Mouse (Mus musculus): ENCODE measurements around the gene Rere.
A peak's percentile ranks its signal among the peaks of the same experiment; 100 is the strongest.

Rere gene

DNA sequence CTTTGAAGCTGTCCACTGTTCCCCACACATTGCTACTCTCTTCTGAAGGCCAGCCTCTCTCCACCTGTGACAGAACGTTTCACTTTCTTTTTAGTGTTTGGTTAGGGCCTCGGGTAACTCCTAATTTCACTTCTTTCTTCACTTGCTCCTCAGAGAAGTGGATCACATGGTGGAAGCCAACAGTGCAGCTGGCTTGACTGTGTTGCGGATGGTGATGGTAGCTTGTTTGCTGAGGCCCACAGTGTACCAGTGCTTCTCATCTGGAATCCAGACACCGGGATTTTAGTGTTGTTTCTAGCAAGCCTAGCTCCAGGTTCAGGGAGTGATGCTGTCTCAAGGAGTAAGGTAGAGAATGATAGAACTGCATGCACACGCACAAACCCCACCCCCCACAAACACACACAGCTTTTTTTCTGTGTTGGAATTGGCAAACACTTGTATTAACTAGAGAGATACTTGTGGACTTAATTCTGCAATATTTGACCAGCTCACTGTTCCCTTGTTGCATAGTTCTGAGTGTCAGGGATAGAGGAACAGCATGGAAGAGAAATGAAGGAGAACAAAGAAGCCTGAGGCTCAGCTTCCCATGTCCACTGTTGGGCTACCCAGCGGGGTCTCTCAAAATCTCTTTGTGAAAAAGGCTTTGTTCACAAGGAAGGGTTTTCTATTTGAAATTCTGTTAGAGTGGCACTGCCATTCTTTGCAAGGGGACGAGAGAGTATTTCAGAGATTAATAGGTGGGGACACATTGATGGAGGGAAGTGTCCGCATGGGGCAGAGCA lies 144.8 kb downstream of the Rere start:
- DNase-seq (ENCODE audit: low read depth, low spot score), result peak; percentile 72

DNA sequence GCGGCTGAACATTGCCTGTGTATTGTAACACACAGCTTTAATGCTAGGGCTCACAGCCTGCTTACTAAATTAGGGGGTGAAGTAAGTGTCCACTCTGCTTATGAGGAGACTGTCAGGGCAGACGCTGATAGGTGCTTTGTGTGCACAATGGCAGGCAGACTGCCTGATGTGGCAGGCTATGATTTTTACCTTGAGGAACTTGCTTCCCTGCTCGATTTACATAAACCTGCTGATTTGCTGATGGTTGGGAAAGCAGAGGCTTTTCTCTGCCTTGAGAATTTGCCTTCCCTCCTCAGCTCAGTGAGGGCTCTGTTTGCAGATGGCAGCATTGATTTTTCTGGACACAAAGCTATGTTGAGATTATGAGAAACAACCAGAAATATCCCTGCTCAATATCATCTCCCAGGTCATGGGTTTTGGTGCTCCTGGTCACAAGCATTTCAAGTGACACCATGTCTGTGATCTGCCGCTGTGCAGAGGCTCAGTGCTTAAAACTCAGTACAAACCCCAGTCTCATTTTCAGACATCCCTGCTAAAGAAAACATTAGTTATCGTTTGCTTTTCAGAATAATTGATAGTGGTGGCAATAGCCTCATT lies 145.5 kb downstream of the Rere start:
- DNase-seq (ENCODE audit: low read depth, low spot score), result peak; percentile 11

DNA sequence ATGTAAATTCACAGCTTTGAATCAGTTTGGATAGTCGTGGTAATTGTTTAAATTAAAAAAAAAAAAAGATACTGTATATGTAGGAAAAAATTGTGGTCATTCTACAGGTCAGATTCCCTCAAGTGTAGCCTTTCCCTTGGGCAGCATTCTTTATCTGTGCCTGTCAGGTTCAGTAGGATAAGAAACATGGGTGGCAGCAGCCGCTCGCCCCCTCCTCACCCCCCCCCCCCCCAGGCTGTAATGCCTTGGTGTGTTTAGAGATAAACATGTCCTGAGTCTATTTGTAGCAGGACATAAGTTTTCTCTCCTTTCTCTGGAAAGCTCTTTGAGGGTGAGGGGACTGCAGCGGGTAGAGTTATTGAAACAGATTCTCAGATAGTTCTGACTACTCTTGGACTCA lies 147.3 kb downstream of the Rere start:
- DNase-seq (ENCODE audit: low read depth, low spot score), result no peak

DNA sequence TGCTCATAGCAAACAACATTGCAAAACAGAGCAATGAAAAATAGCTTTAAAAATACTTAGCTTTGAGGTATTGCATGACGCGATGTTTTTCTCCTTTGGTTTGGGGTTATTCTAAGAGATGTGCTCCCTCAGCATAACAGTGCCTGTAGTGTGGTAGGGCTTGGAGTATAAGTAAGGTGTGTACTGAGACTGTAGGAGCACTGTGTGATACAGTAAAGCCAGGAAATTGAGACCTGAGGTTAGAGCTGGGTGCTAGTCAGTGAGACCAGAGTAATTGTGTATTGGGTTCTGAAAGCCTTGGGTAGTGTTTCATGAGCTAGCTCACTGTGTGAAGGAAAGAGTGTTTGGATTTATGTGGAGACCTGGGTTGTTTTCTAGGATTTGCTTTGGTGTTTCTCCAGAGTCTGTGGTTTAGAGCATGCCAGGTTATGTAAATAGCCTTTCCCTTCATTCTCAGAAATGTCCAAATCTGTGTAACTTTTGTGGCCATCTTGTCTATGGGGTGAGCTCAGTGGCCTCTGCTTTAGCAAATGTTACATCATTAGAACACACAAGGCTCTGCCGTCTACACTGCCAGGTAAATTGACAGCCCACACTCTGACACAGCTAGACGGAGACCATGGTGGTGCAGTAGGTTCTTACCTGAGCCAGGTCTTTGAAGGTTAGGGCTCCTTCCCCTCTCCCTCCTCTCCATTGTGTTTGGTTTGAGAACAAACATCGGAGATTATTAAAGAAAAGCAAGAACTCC lies 152.6 kb downstream of the Rere start:
- no peak for DNase-seq (ENCODE audit: low read depth, low spot score)

DNA sequence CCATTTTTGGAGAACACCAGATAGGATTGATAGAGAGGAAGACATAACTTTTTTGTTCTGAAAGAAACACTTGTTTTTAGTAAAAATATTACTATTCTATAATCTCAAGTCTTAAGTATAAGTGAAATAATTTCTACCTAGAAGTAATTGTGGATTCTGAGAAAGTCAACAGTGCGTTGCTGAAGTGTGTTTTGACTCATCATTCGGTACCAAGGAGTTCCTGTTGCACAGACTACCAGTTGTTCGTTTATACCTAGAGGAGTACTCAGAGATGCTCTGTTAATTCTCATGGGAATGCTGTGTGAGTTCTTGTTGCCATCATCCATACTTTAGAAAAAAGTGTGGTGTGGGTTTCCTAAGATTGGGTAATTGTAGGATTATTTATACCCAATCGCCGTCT lies 154.1 kb downstream of the Rere start:
- no peak for DNase-seq (ENCODE audit: low read depth, low spot score)

DNA sequence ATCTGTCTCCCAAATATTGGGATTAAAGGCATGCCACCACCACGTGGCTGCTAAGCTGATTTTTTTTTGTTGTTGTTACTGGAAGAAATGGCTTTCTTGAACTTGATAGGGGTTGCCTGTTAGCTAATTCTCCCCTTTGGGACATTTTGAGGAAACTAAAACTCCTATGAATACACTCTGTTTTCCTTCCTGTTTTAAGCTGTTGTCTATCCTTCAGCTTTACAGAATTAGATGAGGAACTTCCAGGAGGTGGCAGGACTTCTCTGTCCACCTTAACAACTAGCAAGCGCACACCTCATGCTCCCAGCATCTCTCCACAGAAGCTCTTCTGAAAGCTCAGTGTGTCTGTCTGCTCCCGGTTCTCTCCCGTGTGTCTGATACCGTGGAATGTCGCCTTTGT lies 157.2 kb downstream of the Rere start:
- no peak for DNase-seq (ENCODE audit: low read depth, low spot score)

DNA sequence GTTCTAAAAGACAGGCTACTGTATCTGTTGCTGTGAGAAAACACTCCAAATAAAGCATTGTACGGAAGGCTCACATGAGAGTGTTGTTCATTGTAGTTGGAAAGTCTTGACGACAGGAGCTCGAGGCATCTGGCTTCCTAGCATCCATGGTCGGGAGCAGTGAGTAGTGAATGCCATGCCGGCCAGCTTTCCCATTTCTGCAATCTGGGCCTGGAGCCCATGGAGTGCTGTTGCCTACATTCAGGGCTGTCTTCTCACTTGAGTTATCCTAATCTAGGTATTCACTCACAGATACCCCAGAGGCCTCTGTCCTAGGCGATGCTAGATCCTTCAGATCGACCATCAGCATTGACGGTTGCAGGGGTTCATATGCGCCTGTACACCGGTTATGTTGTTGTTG lies 160.5 kb downstream of the Rere start:
- DNase-seq (ENCODE audit: low read depth, low spot score), result no peak

DNA sequence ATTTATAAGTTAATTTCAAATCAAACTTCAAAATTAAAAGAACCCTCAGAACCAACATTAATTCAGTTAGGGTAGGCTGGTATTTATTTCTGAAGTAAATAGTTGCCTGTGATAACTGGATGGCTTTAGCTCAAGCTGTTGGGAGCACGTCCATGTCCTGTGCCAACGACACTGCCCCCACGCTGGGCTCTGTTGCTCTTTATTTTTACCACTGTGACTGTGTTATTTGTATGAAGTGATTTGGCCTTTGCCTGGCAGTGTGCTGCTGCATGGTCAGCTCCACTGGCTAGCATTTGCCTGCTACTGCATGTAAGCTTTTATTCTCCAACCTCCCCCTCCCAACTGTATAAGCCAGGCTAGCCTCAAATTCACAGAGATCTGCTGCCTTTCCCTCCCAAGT lies 162.6 kb downstream of the Rere start:
- DNase-seq (ENCODE audit: low read depth, low spot score), result no peak

DNA sequence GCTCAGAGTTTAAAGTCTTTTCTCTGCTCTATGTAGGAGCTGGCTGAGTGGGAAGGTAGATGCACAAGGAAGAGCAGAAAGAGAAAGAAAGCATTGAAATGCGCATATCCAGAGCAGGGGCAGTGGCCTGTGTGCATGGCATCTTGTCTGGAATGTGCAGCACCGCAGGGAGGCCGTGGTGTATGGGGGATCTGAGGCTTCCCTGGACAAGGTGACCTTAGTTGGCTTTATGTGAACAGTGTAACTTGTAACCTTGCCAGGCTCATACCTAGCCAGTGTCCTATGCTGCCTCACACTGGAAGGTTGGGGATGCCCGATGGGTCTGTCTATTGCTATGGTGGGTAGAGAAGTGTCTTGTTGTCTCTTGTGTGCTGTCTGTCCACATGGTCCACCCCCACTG lies 165.2 kb downstream of the Rere start:
- no peak for DNase-seq (ENCODE audit: low read depth, low spot score)

DNA sequence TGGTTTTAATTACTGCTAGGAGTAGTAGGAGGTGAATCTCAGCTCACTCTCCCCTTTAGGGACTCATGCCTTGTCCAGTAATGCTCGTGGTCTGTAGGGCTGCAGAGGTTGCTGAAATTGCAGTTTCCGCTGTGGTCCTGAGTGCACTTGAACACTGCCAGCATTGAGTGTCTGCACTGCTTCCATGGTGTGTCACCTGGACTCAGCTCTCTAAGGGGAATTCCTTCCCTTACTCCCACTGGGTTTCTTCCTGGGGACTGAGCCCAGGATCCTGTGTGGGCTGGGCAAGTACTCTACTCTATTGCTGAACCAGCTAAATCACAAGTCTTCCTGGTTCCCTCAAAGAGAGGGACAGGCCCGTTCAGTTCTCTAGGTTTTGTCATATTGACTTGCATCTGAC lies 166.1 kb downstream of the Rere start:
- DNase-seq (ENCODE audit: low read depth, low spot score), result no peak

DNA sequence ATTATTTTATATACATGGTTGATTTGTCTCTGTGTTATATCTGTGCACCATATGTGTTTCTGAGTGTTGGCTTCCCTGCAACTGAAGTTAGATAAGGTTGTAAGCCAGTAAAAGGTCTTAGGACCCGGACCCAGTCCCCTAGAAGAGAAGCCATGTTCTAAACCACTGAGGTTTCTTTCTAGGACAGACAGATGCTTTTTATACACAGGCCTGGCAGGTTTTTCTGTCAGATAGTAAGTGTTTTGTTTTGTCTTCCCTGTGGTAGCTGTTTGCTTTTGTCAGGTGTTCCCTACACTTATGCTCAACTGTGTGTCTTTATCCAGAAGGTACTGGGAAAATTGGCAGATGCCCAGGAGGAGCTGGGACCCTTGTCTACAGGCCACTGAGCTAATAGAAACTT lies 167.0 kb downstream of the Rere start:
- no peak for DNase-seq (ENCODE audit: low read depth, low spot score)

DNA sequence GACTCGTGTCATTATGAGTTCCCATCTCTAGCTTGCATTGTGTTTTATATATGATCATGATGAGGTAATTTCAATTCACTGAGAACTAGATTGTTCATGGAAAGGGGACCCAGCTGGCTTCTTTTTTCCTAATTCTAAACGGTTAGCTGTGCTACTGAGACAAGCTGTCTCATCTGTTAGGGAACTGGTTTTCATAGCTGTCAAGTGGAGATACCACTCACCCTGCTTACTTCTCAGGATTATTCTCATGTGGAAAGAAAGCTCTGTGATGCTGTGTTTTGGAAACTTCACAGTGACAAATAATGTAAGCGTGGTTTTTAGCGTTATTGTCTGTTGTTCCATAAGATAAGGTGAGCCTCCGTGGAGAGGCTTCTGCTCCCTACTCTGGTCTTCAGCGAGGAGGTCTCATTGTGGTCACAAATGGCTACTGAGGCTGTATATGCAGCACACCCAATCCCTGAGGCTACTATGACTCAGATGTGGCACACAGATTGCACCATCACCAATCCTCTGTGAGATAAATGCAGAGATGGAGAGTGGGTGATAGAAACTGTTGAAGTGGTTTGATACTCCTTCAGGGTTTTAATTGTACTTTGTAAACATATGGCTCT lies 168.7 kb downstream of the Rere start:
- no peak for DNase-seq (ENCODE audit: low read depth, low spot score)

DNA sequence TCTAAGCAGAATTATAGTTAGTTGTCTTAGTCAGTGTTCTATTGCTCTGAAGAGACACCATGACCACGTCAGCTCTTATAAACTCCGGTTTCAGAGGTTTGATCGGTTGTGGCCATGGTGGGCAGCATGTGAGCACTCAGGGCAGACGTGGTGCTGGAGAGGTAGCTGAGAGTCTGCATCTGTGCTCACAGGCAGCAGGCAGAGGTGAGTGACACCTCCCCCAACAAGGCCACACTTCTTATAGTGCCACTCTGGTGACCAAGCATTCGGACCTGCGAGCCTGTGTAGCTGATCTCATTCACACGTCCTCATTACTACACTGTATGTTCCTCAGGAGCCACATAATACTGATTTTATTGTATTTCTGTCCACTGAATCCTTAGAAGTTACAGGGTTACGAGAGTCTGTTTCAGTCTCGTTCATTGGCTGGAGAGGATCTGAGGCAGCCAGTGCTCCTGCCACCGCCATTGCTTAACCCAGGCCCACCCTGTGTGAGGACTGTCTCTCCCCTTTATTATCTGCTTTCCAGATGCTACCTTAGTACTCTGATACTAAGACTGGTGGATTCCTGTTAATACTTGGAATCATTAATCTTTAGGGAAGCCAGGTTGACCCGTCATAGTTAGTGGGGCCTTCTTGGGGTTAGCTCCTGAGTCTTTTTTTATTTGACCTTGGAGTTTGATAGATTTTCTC lies 170.9 kb downstream of the Rere start:
- DNase-seq (ENCODE audit: low read depth, low spot score), result no peak

DNA sequence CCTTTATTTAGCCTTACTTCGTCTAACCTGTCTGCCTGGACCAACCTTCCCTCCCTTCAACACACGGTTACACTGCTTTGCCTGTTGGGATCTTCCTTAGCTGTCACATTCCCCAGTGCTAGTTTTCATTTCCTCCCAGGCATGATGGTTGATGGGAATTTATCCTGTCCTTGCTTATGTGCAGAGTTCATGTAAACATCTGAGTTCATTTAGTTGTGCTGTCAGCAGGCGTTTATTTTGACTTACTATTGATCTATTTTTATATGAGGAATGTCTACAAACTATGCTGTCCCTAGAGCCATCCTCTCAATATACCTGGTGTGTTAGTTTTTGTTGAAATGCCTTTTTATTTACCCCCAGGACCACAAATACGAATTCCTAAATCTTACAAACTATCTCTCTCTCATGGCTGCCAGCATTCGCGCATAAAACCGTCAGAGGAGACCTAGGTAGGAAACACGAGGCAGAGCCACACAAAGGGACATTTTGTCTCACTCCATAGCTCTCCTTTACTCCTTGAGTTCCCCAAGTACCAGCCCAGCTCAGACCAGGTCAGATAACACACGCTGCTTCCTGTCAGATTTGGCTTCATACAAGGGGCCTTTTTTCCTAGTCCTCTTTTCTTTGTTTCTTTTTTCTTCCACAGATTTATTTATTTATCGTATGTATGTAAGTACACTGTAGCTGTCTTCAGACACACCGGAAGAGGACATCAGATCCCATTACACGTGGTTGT lies 173.3 kb downstream of the Rere start:
- DNase-seq (ENCODE audit: low read depth, low spot score), result no peak

DNA sequence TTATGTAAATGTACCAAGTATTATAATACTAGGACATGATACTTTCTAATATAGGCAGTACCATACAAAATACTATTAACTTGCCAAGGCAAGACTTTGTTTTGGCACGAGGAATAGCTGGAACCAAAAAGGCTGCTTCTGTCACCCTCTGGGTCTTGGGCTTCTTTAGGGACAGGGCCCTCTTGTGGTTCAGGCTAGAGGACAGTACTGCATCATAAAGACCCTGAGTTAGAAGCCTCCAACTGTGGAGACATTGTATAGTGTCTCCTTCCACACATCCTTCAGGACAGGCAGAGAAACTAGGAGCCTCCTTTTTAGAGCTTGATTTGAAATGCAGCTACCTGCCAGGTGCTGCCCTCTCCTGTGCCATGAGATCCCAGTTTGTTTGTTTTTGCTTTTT lies 174.3 kb downstream of the Rere start:
- no peak for DNase-seq (ENCODE audit: low read depth, low spot score)

DNA sequence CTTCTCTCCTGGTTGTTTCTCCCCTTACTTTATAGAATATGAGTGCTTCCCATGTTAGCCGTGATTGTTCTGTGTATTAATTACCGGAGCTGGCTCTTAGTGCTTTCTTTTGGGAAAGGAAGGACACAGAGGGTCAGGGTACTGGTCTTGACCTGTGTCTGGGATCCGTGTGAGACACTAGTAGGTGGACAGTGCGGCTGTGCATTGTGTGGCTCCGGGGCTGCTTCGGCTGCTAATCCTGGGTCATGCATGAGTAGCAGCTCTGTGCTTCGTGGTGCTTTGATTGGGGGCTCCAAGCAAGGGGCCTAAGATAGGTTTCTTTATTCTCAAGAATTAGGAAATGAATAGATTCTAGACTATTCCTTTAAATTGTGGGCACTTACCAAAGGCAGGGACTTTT lies 175.0 kb downstream of the Rere start:
- no peak for DNase-seq (ENCODE audit: low read depth, low spot score)

DNA sequence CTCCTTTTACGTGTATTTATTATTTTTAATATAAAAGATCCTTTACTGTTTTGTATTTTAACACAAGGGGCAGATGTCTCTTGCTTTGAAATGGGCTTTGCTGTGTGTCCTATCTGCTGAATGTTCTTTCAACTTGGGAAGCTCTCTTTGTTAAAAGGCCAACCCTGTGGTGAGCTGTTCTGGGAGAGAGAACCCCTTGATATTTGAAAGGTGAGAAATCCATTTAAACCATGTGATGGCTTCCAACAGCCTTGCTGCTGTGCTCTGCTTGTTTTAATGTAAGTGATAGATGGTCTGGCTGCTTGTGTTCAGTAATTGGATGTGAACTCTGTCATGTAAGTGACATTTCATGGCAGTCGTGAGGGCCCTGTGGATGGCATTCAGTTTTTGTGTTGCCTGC lies 175.4 kb downstream of the Rere start:
- no peak for DNase-seq (ENCODE audit: low read depth, low spot score)

DNA sequence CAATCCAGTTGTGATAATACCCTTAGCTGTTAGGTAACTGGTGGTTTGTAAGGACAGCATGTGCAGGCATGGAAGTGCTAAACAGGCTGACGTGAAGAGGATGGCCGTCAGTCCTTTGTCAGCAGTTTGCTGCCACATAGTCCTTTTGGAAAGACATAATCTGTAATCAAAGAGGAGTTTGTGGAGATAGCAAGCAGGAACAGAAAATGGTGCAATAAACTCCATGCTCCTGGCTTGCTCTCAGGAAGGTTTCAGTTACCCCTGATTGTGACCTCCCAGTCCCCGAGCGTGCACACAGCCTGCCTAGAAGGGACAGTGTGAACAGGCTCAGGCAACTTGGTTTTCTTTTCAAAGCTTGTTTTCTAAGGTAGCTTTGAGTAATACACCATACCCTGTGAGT lies 175.9 kb downstream of the Rere start:
- no peak for DNase-seq (ENCODE audit: low read depth, low spot score)

DNA sequence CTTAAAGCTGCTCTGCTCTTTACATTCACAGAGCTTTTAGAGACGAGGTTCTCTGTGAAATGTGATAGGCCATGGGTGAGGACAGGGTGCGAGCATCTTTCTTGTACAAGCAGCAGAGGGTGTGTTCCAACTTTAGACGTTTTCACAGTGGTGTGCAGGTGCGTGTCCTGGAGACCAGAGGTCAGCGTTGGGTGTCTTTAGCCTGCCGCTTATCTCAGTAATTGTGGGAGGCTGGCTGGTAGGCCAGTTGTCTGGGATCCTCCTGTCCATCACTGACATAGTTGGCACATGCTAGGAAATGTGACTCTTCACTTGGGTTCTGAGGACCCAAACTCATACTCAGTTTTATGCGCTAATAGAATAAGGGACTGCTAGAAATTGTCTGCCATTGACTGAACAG lies 176.3 kb downstream of the Rere start:
- DNase-seq (ENCODE audit: low read depth, low spot score), result no peak

DNA sequence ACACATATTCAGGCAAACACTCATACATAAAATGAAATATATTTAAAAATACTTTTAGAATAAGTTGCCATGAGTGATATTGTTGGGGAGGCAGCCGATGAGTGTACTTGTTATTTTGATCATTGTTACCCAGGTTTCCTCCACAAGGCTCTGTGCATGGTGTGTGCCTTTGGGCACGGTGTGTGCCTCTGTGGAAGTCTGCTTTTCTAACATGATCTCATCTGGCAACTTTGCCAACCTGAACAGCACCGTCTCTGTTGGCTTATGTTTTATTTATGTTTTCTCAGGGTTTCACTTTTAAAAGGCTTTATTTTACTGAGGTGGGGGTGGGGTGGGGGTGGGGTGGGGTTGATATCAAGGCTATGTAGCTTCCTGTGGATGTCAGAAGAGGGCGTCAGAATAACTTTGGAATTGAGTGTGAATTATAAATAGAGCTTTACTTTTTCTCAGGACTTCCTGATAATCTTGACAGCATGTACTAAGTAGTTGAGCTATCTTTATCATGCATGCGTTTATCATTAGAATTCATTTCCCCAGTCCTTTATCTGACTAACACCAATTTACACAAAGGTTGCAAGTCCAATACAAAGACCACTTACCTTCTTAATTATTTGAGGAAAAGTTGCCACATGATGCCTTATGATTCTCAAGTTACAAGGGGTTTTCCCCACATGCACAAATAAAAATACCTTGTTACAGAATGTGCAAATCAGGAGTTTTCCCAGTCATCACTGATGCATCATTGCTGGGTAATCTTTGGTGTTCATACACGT lies 177.8 kb downstream of the Rere start:
- DNase-seq (ENCODE audit: low read depth, low spot score), result no peak
